Mouse (Mus musculus): ENCODE results near the gene Ptpre. TPM values are rescaled to one million over a fixed set of nuclear protein-coding genes. Genes with fewer than 3 reads are reported as not detected.

Ptpre gene
- polyA plus RNA-seq, 1 experiment = 21.2 TPM

- H3K4me1 ChIP-seq (ENCODE audit: control insufficient read depth, insufficient read depth, low read length) = no peaks in the 10 kb centered on the region
- 91% methylated on average over 6 of the region's 6 CpGs for WGBS
- no peaks in the 10 kb centered on the region for H3K27me3 ChIP-seq (ENCODE audit: control insufficient read depth, insufficient read depth, low read length)
- TF ChIP-seq POLR2A (IDR thresholded peaks at IDR 0.05; ENCODE audit: borderline replicate concordance, insufficient read depth, low read length) = no peak
- no peak overlapping the region for H3K4me3 ChIP-seq (replicated peaks; ENCODE audit: insufficient read depth, low read depth, low read length)
- DNase-seq = no peak
- no peak overlapping the region for H3K27ac ChIP-seq (ENCODE audit: insufficient read depth, low read length)
These were observed 168.5 kb downstream of the Ptpre start for GRCm38 (mm10) chr7:135705753-135706152.

- H3K4me1 ChIP-seq (ENCODE audit: control insufficient read depth, insufficient read depth, low read length) = no peaks in the 10 kb centered on the region
- 72% methylated on average over 2 of the region's 2 CpGs for WGBS
- no peaks in the 10 kb centered on the region; the same call in 1 of the 2 replicates for H3K27me3 ChIP-seq (ENCODE audit: control insufficient read depth, insufficient read depth, low read length)
- H3K27ac ChIP-seq (ENCODE audit: insufficient read depth, low read length) = no peak overlapping the region
- TF ChIP-seq CTCF (IDR thresholded peaks at IDR 0.05; ENCODE audit: borderline replicate concordance, insufficient read depth, low read depth, low read length) (no peak), POLR2A (IDR thresholded peaks at IDR 0.05; ENCODE audit: borderline replicate concordance, insufficient read depth, low read length) (no peak)
- no peak overlapping the region for H3K4me3 ChIP-seq (replicated peaks; ENCODE audit: insufficient read depth, low read depth, low read length)
- no peak for DNase-seq
These were observed 173.4 kb downstream of the Ptpre start for GRCm38 (mm10) chr7:135710702-135711101.

GRCm38 (mm10) chr7:135712534-135712933 is 175.3 kb downstream of the Ptpre start:
- Histone ChIP-seq H3K27me3 (ENCODE audit: control insufficient read depth, insufficient read depth, low read length) (peaks cover 3% of the 10 kb centered on the region; the same call in 1 of the 2 replicates), H3K4me3 (replicated peaks; ENCODE audit: insufficient read depth, low read depth, low read length) (no peak overlapping the region), H3K27ac (ENCODE audit: insufficient read depth, low read length) (no peak overlapping the region), H3K4me1 (ENCODE audit: control insufficient read depth, insufficient read depth, low read length) (no peaks in the 10 kb centered on the region)
- DNase-seq = no peak
- TF ChIP-seq POLR2A (IDR thresholded peaks at IDR 0.05; ENCODE audit: borderline replicate concordance, insufficient read depth, low read length) (no peak), CTCF (IDR thresholded peaks at IDR 0.05; ENCODE audit: borderline replicate concordance, insufficient read depth, low read depth, low read length) (no peak)
- 100% methylated on average over 1 of the region's 1 CpGs for WGBS

- WGBS = 83% methylated on average over 8 of the region's 8 CpGs
- H3K4me1 ChIP-seq (ENCODE audit: control insufficient read depth, insufficient read depth, low read length) = no peaks in the 10 kb centered on the region
- peaks cover 3% of the 10 kb centered on the region; the same call in 1 of the 2 replicates for H3K27me3 ChIP-seq (ENCODE audit: control insufficient read depth, insufficient read depth, low read length)
- TF ChIP-seq CTCF (IDR thresholded peaks at IDR 0.05; ENCODE audit: borderline replicate concordance, insufficient read depth, low read depth, low read length) (no peak), POLR2A (IDR thresholded peaks at IDR 0.05; ENCODE audit: borderline replicate concordance, insufficient read depth, low read length) (no peak)
- DNase-seq = no peak
- H3K4me3 ChIP-seq (replicated peaks; ENCODE audit: insufficient read depth, low read depth, low read length) = no peak overlapping the region
- no peak overlapping the region for H3K27ac ChIP-seq (ENCODE audit: insufficient read depth, low read length)
These were observed 176.0 kb downstream of the Ptpre start for GRCm38 (mm10) chr7:135713326-135713725.

GRCm38 (mm10) chr7:135715166-135715565 is 177.9 kb downstream of the Ptpre start:
- WGBS = 11% methylated on average over 7 of the region's 7 CpGs
- Histone ChIP-seq H3K27me3 (ENCODE audit: control insufficient read depth, insufficient read depth, low read length) (peaks cover 3% of the 10 kb centered on the region; the same call in 1 of the 2 replicates), H3K27ac (ENCODE audit: insufficient read depth, low read length) (no peak overlapping the region), H3K4me1 (ENCODE audit: control insufficient read depth, insufficient read depth, low read length) (no peaks in the 10 kb centered on the region), H3K4me3 (replicated peaks; ENCODE audit: insufficient read depth, low read depth, low read length) (no peak overlapping the region)
- no peak for DNase-seq
- no peak for TF ChIP-seq CTCF (IDR thresholded peaks at IDR 0.05; ENCODE audit: borderline replicate concordance, insufficient read depth, low read depth, low read length)
- no peak for TF ChIP-seq POLR2A (IDR thresholded peaks at IDR 0.05; ENCODE audit: borderline replicate concordance, insufficient read depth, low read length)

- Histone ChIP-seq H3K27me3 (ENCODE audit: control insufficient read depth, insufficient read depth, low read length) (peaks cover 3% of the 10 kb centered on the region; the same call in 1 of the 2 replicates), H3K4me3 (replicated peaks; ENCODE audit: insufficient read depth, low read depth, low read length) (peak within 1 kb of the TSS; percentile 55), H3K27ac (ENCODE audit: insufficient read depth, low read length) (no peak within 1 kb of the TSS), H3K4me1 (ENCODE audit: control insufficient read depth, insufficient read depth, low read length) (no peaks in the 10 kb centered on the region)
- WGBS = under 1% methylated on average over 82 of the region's 82 CpGs
- TF ChIP-seq CTCF (IDR thresholded peaks at IDR 0.05; ENCODE audit: borderline replicate concordance, insufficient read depth, low read depth, low read length) (no peak), POLR2A (IDR thresholded peaks at IDR 0.05; ENCODE audit: borderline replicate concordance, insufficient read depth, low read length) (no peak)
- DNase-seq = peak in 1 of 2 experiments; percentile 13
These were observed 178.6 kb downstream of the Ptpre start, which contains the start of gene Mki67 for GRCm38 (mm10) chr7:135715642-135716444. Gene Mki67, minus strand, starts transcription at chr7:135716361.

- no peak overlapping the region for H3K27ac ChIP-seq (ENCODE audit: insufficient read depth, low read length)
- DNase-seq = peak; percentile 69 to 76
- H3K4me1 ChIP-seq (ENCODE audit: control insufficient read depth, insufficient read depth, low read length) = no peaks in the 10 kb centered on the region
- H3K27me3 ChIP-seq (ENCODE audit: control insufficient read depth, insufficient read depth, low read length) = peaks cover 3% of the 10 kb centered on the region; the same call in 1 of the 2 replicates
- no peak for TF ChIP-seq CTCF (IDR thresholded peaks at IDR 0.05; ENCODE audit: borderline replicate concordance, insufficient read depth, low read depth, low read length)
- TF ChIP-seq POLR2A (IDR thresholded peaks at IDR 0.05; ENCODE audit: borderline replicate concordance, insufficient read depth, low read length) = no peak
- peak overlapping the region; percentile 55 for H3K4me3 ChIP-seq (replicated peaks; ENCODE audit: insufficient read depth, low read depth, low read length)
- under 1% methylated on average over 26 of the region's 28 CpGs for whole genome bisulfite sequencing
These were observed 179.2 kb downstream of the Ptpre start for GRCm38 (mm10) chr7:135716445-135716877.
